Mouse (Mus musculus) MEL-GATA-1-ER (cell line): Measurements from ENCODE around the gene Gm20388.

ENCODE experiments used
- DNase-seq: peaks from one replicate; pipeline ENCODE4 v3.0.0-alpha.2; 2012; ENCODE audit warnings: low read depth; ENCODE audit errors: extremely low read depth

Gm20388 gene

DNA sequence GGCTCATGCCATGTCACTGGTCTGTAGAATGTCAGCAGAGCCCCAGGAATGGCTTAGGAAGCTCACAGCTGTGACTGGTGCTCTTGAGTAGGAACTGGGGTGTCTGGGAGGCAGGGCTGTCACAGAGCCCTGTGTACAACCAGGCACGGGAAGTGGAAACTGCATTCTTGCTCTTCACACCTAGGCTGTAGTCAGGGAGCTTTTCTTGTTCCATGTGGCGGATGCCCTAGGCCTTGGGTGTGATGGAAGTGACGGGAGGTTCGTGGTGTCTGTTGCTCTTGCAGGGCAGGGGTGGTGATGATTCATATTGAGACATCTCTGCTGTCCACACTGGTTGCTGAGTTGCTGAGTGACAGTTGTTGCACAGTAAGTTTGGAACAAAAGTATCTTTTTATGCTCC, 2084.5 kb downstream of the Gm20388 start:
- DNase-seq: no peak

DNA sequence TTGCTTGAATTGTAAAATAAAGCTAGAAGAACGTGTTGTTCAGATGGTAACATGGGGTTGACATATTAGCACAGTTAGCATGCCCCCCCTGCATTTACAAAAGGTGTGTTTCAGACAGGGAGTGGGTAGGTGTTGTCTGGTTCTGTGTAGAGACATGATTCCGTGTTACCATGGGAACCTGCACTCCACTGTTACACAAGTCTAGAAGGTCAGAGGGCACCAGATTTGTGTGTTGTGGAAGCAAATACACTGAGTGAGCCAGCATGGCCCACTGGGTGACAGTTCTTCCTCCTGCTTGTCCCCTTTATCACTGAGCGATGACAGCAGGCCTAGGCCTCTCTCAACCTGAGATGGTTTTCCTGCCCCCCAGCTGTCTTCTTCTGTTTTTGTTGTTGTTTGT, 2085.3 kb downstream of the Gm20388 start:
- DNase-seq: no peak

DNA sequence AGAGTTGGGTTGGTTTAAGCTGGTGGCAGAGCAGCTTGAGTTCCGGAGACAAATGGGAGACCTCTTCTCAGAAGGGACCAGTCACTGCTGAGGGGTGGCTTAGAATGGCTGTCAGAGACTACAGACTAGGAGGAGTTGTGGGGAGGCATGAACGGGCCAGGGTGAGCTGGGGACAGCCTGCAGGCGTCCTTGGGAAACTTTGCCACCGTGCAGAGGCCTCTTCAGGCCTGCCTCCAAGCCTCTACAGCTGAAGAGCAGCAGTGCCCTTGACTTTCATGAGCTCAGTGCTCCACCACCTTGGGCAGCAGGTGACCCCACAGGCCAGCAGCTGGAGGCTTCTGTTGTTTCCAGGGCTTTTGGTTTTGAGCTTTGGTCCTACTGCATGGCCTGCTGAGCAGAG, 2088.0 kb downstream of the Gm20388 start:
- DNase-seq: no peak

DNA sequence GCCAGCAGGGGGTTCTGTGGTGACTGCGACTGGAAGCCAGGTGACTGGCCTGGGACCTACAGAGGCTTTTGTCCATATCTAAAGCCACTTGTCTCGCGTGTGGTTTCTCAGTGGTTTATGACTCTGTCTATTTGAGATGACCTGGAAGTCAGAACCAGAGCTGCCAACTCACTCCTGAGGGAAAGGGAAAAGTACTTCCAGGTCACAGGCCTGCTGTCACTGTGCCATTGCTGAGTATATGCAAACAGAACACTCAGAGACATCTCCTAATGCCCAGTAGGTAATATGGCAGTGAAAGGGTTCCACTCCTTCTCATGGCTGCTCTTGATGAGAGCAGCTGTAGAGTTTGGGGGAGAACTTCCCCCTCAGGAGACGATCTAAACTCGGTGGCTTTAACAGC, 2088.6 kb downstream of the Gm20388 start:
- no peak for DNase-seq

DNA sequence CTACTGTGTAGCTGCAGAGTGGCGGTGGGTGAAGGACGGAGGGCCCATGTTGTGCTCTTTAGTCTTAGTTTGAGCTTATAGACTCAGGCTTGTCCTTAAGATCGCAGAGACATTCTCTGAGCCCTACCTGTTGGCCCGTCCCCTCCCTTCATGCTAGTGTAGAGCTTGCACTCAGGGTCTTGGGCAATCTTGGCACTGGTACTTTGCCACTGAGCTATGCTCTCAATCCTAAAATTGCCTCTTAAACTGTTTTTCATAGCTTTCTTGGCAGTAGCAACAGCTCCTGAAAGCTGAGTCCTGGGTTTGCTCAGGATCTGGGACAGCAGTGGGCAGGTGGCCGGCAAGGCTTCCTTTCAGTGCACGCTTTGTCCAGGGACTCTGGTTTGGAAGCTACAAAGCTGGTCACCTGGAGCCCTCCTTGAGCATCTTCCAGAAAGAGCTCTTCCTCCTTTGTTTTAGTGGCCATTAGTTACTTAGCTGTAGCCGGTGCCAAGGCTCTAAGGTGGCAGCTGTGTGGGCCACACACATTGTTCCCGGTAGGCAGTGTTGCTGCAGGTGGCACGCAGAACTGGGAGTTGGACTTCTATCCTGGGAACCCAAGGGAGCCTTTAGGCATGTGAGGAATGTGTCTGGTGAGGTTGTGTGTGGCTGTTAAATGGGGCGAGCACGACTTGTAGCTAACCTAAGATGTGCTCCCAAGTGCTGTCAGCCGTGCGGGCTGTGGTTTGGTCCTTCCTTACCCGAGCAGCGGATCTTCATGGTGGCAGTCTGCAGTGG, 2090.9 kb downstream of the Gm20388 start:
- no peak for DNase-seq

DNA sequence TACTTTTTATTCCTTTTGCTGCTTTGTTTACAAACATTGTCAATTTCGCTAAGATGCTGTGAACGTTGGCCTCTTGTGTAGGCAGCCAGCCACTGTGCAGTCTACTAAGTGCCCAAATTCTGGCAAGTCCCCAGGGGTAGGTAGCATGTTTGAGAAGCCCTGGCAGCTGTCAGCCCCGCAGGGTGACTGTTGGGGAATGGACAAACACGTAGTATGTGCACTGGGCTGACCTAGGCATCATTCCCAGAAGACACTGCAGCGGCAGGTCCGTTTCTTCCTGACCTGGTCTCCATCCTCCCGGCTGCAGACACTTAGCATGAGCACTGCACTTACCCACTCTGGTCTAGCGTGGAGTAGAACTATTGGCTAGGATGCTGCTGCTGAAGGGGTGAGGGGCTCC, 2093.0 kb downstream of the Gm20388 start:
- DNase-seq: no peak

DNA sequence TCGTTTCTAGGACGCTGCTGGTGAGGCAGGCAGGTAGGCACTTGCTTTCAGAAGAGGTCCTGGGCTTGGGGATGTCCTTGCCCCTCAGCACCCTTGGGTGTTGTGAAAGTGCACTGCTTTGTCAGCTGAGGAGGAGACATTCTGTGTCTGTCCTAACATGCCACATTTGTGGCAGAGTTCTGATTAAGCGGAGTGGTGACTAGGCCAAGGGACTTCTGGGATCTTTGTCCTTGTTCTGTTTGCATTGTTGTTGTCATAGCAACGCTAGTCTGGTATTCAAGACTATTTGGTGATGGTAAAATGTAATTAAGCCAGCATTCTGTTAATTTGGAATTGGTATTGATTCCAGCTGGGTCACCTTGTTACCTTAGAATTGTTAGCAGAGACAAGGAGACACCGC, 2093.5 kb downstream of the Gm20388 start:
- no peak for DNase-seq

DNA sequence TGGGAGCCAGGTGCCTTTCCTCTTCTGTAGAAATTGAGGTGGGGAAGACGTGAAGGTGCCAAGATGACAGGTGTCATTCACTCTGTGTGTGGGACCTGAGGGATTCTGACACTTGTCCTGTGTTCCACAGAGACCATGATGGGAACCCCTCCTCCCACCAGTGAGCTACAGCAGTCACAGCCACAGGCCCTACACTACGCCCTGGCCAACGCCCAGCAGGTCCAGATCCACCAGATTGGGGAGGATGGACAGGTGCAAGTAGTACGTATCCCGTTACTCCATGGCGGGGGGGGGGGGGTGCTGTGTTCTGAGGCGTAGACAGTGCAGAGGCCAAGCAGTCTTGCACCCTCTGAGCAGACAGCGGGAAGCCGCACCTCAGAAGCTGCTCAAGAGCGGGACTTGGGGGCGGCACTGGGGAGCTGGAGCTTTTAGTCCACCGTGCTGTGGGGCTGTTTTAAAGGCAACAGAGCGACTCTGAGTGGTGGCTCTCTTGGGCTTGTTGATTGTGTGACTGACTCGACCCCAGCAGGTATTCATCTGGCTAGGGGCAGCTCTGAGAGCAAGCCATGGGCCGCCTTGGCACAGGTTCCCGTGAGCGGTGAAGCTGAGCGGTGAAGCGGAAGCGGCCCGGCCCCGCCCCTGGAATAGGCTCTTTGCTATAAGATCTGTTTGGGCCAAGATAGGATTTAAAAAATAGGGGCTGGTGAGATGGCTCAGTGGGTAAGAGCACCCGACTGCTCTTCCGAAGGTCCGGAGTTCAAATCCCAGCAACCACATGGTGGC, 2095.0 kb downstream of the Gm20388 start:
- DNase-seq: no peak

DNA sequence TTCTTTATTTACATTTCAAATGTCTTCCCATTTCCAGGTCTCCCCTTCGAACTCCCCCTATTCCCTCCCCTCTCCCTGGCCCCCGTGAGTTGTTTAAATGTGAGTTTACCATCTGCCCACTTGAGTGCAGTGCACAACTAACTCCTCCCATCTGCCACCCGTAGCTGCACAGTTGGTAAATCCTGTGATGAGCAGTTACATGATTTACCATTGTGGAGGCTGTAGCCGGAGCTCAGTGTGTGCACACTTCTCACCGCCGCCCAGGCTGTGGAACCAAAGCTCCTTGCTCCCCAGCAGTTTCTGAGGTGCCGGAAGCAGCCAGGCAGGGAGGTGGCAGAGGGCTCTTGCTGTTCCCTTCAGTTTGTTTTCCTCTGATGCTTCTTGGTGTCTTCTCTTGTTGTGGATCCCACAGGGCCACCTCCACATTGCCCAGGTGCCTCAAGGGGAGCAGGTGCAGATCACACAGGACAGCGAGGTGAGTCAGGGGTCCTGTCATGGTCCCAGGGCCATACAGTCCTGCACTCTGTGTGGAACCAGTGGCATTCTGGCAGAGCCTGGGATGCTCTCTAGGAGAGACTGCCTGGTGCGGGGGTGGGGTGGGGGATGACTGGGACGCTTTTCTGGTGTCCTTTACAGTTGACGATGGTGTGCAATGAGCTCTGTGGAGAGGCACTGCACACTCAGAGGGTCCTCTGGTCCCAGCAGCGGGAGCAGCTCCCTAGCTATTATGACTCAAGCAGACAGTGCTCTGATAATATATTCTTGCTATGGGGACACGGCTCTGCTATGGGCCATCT, 2096.2 kb downstream of the Gm20388 start:
- DNase-seq: no peak

DNA sequence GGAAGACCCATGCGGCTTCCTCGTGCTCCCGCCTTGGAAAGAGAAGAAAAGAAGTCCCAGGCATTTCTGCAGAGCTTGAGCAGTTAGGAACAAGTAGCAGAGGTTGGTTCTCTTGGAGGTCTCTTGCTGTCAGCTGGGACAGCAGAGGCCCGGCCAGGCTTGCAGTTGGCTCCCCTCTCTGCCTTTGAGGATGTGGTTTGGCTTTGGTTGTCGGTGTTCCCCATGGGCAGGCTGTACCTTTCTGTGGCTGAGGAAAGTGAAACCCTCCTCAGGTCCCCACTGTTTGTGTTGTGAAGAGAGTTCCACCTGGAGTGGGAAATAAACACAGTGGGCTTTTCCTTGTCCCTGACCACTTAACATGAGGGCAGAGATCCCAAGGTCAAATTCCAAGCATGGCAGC, 2097.8 kb downstream of the Gm20388 start:
- DNase-seq: no peak

DNA sequence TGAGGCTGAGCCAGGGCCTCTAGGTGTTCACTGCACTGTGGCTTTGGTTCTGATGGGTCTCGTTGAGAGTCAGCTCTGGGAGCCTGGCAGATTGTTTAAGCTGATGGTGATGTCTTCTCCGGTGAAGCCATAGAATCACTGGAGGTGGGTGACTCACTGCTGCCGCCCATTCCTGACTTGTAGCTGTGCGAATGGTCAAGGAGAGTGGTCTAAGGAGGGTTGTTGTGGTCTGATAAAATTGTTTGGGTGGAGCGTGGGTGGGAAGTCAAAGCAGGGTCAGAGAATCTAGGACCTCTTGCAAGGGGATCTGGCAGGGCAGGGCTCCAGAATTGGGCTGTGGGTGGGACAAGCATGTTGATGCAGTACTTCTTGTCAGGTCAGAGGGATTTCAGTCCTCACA, 2100.0 kb downstream of the Gm20388 start:
- DNase-seq: no peak

DNA sequence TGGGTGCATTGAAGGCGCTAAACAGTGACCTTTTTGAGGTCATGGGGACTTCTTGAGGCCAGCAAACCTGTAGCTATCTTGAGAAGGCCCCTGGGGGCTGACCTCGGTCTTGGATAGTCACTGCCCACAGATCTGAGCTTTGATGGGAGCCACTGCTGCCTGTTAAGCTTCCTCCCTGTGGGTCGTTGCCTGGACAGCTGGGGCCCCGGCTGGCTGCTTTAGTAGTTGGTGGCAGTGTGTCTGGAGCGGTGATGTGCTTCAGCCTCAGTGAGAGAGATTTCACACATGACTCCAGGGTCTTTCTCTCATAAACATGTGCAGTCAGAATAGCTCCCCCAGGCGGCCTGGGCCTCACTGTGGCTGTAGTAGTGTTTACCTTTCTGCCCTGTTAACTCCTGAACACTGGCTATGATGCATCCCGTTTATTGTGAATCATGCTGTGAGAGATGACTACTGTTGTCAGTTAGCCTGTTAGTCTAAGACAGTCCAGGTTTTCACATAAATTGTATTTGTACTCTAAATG, 2100.5 kb downstream of the Gm20388 start:
- DNase-seq: no peak

DNA sequence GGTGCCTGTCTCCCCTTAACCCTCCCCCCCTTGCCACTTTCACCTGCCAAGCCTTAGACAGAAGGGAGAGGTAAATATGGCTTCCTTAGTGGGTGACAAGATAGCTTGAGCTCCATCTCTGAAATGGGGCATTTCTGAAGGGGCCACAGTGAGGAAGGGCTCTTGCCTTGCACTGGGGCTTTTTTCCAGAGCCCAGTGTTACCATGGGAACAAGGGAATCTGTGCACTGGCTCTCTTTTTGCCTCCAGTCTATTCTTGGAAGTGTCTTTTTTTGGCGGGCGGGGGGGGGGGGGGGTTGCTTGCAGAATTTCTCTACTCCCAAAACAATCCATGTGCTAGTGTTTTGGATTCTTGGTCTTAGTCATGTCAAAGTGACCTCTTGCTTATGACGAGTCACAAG, 2104.0 kb downstream of the Gm20388 start:
- DNase-seq: no peak

DNA sequence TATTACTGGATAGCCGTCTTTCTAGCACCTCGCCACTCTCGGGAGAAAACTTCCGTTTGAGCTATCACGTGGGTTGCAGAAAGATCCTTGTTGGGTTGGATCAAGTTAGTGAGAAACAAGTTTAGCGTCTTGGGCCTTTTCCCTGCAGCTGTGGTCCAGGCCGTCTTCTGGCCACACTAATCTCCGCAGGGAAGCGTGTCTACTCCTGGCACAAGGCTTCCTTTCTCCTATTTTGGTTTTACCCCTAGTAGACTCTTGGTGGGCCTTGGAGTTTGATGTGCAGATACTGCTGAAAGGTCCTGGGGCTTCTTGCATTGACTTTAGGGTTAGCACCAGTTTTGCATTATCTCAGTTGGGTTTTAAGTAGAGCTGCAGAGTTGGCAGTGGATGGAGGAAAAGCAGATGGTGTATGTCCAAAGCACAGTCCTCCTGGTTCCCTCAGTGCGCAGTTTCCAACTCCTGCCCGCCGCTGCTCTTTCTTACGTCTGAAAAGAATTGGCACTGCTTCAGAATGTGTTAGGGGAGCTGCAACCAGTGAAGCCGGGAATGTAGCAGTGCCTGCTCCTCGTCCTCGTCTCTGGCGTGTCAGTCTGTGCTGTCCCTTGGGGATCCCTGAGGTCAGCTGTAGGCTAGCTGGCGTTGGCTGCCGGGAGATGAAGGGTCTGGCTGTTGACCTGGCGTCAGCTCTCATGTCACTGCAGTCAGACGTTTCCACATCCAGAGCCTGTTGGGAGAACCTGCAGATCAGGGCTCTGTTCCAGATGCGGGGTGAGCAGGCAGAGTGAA, 2107.6 kb downstream of the Gm20388 start:
- DNase-seq: no peak

DNA sequence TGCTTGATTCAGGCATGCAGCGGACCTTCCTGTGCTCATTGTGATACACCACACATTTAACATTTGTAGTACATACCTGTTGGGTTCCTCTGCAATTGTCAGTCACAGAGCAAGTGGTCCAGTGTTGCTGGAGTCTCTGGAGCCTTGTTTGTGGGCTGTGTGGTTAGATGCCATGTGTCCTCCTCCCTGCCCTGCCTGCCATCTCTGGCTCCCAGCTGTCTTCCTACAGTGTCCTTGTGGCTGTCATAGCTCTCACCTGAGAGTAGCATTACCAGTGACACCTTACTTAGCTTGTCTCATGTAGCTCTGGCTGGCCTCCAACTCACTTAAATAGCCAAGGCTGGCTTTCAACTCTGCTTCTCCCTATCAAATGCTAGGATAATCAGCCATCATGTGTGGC, 2108.5 kb downstream of the Gm20388 start:
- DNase-seq: no peak

DNA sequence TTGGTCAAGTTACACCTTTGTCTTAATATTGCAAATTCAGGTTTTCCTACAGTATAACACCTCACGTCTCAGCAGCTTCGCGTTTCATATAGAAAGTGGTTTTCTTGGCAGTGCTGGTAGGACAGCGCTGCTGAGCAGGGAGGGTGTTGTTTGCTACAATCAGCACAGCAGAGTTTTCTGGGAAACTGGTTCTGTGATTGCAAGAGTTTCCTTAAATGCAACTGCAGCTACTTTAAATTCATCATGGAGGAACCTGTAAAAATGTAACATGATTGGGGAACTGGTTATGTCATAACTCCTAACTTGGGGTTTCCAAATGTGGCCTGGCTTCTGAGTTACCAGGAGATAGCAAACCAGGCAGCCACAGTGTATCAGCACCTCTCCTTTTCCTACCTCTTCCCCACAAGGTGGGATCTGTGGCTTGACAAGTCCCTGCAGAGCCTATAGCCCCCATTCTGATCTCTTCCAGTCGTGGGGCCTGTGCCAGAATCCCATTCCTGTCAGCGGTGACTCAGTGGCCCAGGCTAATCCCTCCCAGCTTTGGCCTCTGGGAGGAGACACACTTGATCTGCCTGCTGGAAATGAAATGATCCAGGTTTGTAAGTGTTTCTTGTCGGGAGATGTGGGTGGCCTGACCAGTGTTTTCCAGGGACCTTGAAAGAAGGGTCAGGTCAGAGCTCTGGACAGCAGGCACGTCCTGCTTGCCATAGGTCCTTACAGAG, 2109.6 kb downstream of the Gm20388 start:
- no peak for DNase-seq

DNA sequence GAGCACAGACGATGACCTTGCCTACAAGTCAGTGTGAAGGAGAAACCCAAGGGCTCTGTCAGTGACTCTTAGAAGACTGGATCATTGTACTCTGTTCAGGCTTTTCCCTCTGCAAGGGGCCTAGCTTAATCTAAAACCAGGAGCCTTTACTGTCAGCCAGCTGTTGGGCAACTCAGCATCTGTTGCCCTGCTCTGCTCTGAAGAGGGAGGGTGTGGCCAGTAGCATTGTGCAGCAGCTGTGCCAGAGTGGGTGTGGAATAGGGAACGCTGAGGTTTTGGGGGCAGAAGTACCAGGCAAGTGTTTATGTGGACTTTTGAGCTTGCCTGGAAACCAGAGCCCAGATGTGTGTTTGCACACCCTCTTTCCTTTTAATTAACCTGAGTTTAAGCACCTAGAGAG, 2111.1 kb downstream of the Gm20388 start:
- no peak for DNase-seq

DNA sequence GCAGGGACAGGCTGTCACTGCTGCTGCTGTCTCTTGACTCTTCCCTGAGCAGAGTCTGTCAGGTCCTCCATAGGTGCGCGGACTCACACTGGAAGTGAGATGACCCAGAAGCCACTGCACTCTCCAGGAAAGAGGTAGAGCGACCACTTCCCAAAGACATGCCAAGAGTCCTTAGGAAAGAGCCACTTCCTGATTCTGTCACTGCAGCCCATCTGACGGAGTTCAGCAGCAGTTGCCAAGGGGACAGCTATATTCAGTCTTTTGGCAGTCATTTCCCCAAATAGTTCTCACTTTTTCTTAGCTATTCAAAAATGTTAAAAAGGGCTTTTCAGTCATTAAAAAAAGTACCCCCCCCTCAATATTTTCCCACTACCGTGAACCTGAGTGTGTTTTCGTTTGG, 2111.6 kb downstream of the Gm20388 start:
- no peak for DNase-seq

DNA sequence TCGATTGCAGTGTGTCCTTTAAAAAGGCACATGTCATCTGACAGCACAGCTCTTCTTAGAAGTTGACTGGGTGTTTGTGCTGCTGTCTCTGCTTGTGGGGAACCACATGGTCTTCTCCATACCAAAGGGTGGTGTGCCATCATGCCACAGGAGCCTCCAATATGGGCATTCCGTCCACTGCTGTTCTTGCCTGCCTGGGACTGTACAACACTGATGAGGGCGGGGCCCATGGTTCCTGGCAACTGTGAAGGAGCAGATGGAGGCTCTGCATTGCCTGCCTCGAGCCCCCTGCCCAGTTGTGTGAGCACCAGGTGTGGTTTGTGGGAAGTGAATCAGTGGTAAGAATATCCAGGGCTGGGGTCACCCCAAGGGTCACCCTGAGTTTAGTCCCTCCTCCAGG, 2112.1 kb downstream of the Gm20388 start:
- no peak for DNase-seq

DNA sequence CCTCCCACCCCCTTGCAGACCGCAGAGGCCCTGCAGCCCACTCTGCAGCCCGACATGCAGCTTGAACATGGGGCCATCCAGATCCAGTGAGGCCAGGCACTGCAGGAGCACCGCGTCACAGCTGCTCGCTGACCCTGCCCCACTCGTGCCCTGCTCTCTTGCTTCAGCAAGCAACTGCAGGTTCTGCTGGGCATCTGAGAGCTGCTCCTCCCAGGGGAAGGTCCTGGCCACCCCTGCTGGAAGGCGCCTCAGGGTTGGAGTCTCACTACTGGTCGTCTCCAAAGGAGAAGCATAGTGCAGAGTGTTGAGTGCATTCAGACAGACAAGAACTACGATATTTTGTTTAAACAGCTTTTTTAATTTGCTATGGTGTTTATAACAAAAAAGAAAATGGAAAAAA, 2114.9 kb downstream of the Gm20388 start:
- no peak for DNase-seq
